Mouse (Mus musculus) gonadal fat pad, adult 2 months (tissue): ENCODE measurements around the gene Vmn1r232. TPM values are rescaled to one million over a fixed set of nuclear protein-coding genes. Genes with fewer than 3 reads are reported as not detected.

ENCODE experiments used
- DNase-seq: peaks from one replicate; pipeline ENCODE4 v3.0.0-alpha.2; 2012; ENCODE audit warnings: low read depth
- polyA plus RNA-seq: library from polyadenylated mRNA; depleted of rRNA; stranded (reverse); fragments of >200 nt; gene quantifications from 2 replicates; pipeline ENCODE4 v1.2.3, GENCODE M21; 2012; rRNA removed

Vmn1r232 gene
- not detected in 2 replicates for polyA plus RNA-seq

GRCm38 (mm10) chr17:20919614-20920013 lies at the start of gene Vmn1r232:
Gene Vmn1r232, minus strand, starts transcription at chr17:20919714.
- no peak for DNase-seq

GRCm38 (mm10) chr17:20966681-20967080 lies 47.2 kb upstream of the Vmn1r232 start:
- no peak for DNase-seq

GRCm38 (mm10) chr17:20965421-20965820 lies 45.9 kb upstream of the Vmn1r232 start:
- no peak for DNase-seq

GRCm38 (mm10) chr17:20960386-20960785 lies 40.9 kb upstream of the Vmn1r232 start:
- DNase-seq: no peak

- no peak for DNase-seq
Observed at GRCm38 (mm10) chr17:20946636-20947035, 27.1 kb upstream of the Vmn1r232 start.

- DNase-seq: no peak
Observed at GRCm38 (mm10) chr17:20946026-20946565, 26.6 kb upstream of the Vmn1r232 start.

- DNase-seq: peak; percentile 99
Observed at GRCm38 (mm10) chr17:20944985-20945891, 25.7 kb upstream of the Vmn1r232 start, which contains the start of gene Ppp2r1a. Gene Ppp2r1a, plus strand, starts transcription at chr17:20945311.

- DNase-seq: no peak
Observed at GRCm38 (mm10) chr17:20944226-20944625, 24.7 kb upstream of the Vmn1r232 start.

GRCm38 (mm10) chr17:20904991-20905390 lies 14.5 kb downstream of the Vmn1r232 start, which contains the start of gene Vmn1r231:
Gene Vmn1r231, minus strand, starts transcription at chr17:20905091.
- no peak for DNase-seq

Other genes with a start within 250 kb of the Vmn1r232 start
- gene Vmn1r226, start 236.9 kb downstream of the Vmn1r232 start, polyA plus RNA-seq: not detected in 2 replicates
- not detected in 2 replicates for gene Vmn1r227, start 189.9 kb downstream of the Vmn1r232 start, polyA plus RNA-seq
- gene Vmn1r228, start 133.6 kb downstream of the Vmn1r232 start, polyA plus RNA-seq: not detected in 2 replicates
- not detected in 2 replicates for gene Vmn1r229, start 108.2 kb downstream of the Vmn1r232 start, polyA plus RNA-seq
- not detected in 2 replicates for gene Vmn1r230, start 79.3 kb downstream of the Vmn1r232 start, polyA plus RNA-seq
- not detected in 2 replicates for gene Vmn1r231, start 14.6 kb downstream of the Vmn1r232 start, polyA plus RNA-seq
- gene Ppp2r1a, start 25.6 kb upstream of the Vmn1r232 start, polyA plus RNA-seq: 247 and 248 TPM in 2 replicates
- not detected in 2 replicates for gene Vmn1r233, start 76.8 kb upstream of the Vmn1r232 start, polyA plus RNA-seq
- 4.7 and 5.4 TPM in 2 replicates for gene Zfp160, start 89.2 kb upstream of the Vmn1r232 start, polyA plus RNA-seq